Mouse (Mus musculus) limb, embryonic 15.5 days (tissue): ENCODE data around the gene Insig2. TPM values are rescaled to one million over a fixed set of nuclear protein-coding genes. Genes with fewer than 3 reads are reported as not detected.

ENCODE experiments used
- ATAC-seq: fragments of 200-750 bp; cut with Nextera tagmentation; 2 replicates; pipeline ENCODE4 v1.8.0; 2017; ENCODE audit warnings: low read depth, moderate TSS enrichment; ENCODE audit not compliant: insufficient number of reproducible peaks, low FRiP score, low TSS enrichment
- H3K27ac ChIP-seq: fragments of 300-500 bp; sonication (generic); 2 replicates; pipeline ENCODE4 v1.5.1; 2015; ENCODE audit warnings: moderate library complexity, mild to moderate bottlenecking, inconsistent platforms
- H3K27me3 ChIP-seq: fragments of 300-500 bp; sonication (generic); 2 replicates; pipeline ENCODE4 v1.6.1; 2015; ENCODE audit warnings: inconsistent platforms
- H3K36me3 ChIP-seq: fragments of 300-500 bp; sonication (generic); 2 replicates; pipeline ENCODE4 v1.6.1; 2015; ENCODE audit warnings: inconsistent platforms
- H3K4me1 ChIP-seq: fragments of 300-500 bp; sonication (generic); 2 replicates; pipeline ENCODE4 v1.6.1; 2015; ENCODE audit warnings: inconsistent platforms
- H3K4me2 ChIP-seq: fragments of 300-500 bp; sonication (generic); 2 replicates; pipeline ENCODE4 v1.6.1; 2015; ENCODE audit warnings: mild to moderate bottlenecking, inconsistent platforms
- H3K4me3 ChIP-seq: fragments of 300-500 bp; sonication (generic); 2 replicates; pipeline ENCODE4 v1.5.1; 2015; ENCODE audit warnings: mild to moderate bottlenecking, inconsistent platforms
- H3K9ac ChIP-seq: fragments of 300-500 bp; sonication (generic); 2 replicates; pipeline ENCODE4 v1.6.1; 2015; ENCODE audit warnings: inconsistent platforms
- H3K9me3 ChIP-seq: fragments of 300-500 bp; sonication (generic); 2 replicates; pipeline ENCODE4 v1.6.1; 2016; ENCODE audit warnings: inconsistent platforms
- WGBS: fragments of 180-500 bp; shearing (Covaris S2); methylation state at CpG from one replicate; pipeline ENCODE4 v1.1.7; 2015; 5-methylcytosine and 5-hydroxymethylcytosine counted together
- polyA plus RNA-seq: library from polyadenylated mRNA; unstranded; fragments of >200 nt; fragmentation: Nextera tagmentation; extraction: Ambion mirVana; gene quantifications from 2 replicates; pipeline ENCODE4 v1.2.1, GENCODE M21; 2015

The Insig2 gene
- polyA plus RNA-seq, 1 experiment from 2014 or later = 41.0 TPM

GRCm38 (mm10) chr1:121314766-121315428 is 17.5 kb downstream of the Insig2 start:
- H3K4me2 ChIP-seq = no peak overlapping the region
- no peaks in the 10 kb centered on the region for H3K27me3 ChIP-seq
- no peak for ATAC-seq
- no peaks in the 10 kb centered on the region for H3K4me1 ChIP-seq
- no peak overlapping the region for H3K27ac ChIP-seq
- H3K9me3 ChIP-seq = no peaks in the 10 kb centered on the region
- no peak overlapping the region for H3K4me3 ChIP-seq
- H3K9ac ChIP-seq = no peak overlapping the region
- WGBS = 62% methylated on average over 3 of the region's 3 CpGs
- peaks cover 23% of the 10 kb centered on the region for H3K36me3 ChIP-seq

GRCm38 (mm10) chr1:121313181-121313580 is 19.2 kb downstream of the Insig2 start:
- Histone ChIP-seq H3K9ac (no peak overlapping the region), H3K4me2 (no peak overlapping the region), H3K27ac (no peak overlapping the region), H3K27me3 (no peaks in the 10 kb centered on the region), H3K9me3 (no peaks in the 10 kb centered on the region), H3K36me3 (peaks cover 23% of the 10 kb centered on the region), H3K4me1 (no peaks in the 10 kb centered on the region), H3K4me3 (no peak overlapping the region)
- no peak for ATAC-seq
- WGBS = 89% methylated on average over 1 of the region's 1 CpGs

GRCm38 (mm10) chr1:121312326-121312725 is 20.1 kb downstream of the Insig2 start:
- no peak overlapping the region for H3K9ac ChIP-seq
- no peaks in the 10 kb centered on the region for H3K4me1 ChIP-seq
- no peaks in the 10 kb centered on the region for H3K27me3 ChIP-seq
- H3K4me2 ChIP-seq = no peak overlapping the region
- H3K36me3 ChIP-seq = peaks cover 23% of the 10 kb centered on the region
- no peaks in the 10 kb centered on the region for H3K9me3 ChIP-seq
- ATAC-seq = no peak
- WGBS = 82% methylated on average over 4 of the region's 4 CpGs
- no peak overlapping the region for H3K4me3 ChIP-seq
- no peak overlapping the region for H3K27ac ChIP-seq

- Histone ChIP-seq H3K27ac (no peak overlapping the region), H3K9me3 (no peaks in the 10 kb centered on the region), H3K27me3 (no peaks in the 10 kb centered on the region), H3K9ac (no peak overlapping the region), H3K4me2 (no peak overlapping the region), H3K4me1 (no peaks in the 10 kb centered on the region), H3K36me3 (no peaks in the 10 kb centered on the region), H3K4me3 (no peak overlapping the region)
- WGBS = 88% methylated on average over 5 of the region's 5 CpGs
- no peak for ATAC-seq
Observed at GRCm38 (mm10) chr1:121296717-121297255, 35.6 kb downstream of the Insig2 start.

GRCm38 (mm10) chr1:121293571-121293970 is 38.8 kb downstream of the Insig2 start:
- H3K4me2 ChIP-seq = no peak overlapping the region
- H3K9me3 ChIP-seq = no peaks in the 10 kb centered on the region
- no peaks in the 10 kb centered on the region for H3K27me3 ChIP-seq
- H3K36me3 ChIP-seq = no peaks in the 10 kb centered on the region
- H3K4me1 ChIP-seq = no peaks in the 10 kb centered on the region
- no peak overlapping the region for H3K27ac ChIP-seq
- ATAC-seq = no peak
- H3K4me3 ChIP-seq = no peak overlapping the region
- 74% methylated on average over 3 of the region's 3 CpGs for WGBS
- H3K9ac ChIP-seq = no peak overlapping the region

DNA sequence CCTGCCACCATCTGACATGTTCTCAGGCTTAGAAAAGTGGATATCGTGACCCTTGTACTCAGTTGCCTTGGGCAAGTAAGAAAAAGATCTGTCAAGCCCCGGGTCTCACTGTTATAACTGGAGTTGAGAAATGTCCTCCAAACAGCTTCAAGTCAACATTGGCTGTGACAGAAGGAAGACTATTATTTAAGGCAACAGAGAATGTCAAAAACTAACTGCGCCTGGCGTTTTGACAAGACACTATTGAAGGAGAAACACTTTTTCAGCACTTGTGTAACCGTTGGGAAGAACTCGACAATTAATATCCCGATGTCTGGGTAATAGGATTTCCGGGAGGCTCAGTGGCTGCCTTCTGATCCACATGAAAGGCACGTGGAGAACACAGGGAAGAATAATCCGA is 41.5 kb downstream of the Insig2 start:
- Histone ChIP-seq H3K9ac (no peak overlapping the region), H3K9me3 (no peaks in the 10 kb centered on the region), H3K4me2 (no peak overlapping the region), H3K27ac (no peak overlapping the region), H3K4me1 (no peaks in the 10 kb centered on the region), H3K4me3 (no peak overlapping the region), H3K36me3 (no peaks in the 10 kb centered on the region), H3K27me3 (no peaks in the 10 kb centered on the region)
- ATAC-seq = no peak
- whole genome bisulfite sequencing = 77% methylated on average over 10 of the region's 10 CpGs

DNA sequence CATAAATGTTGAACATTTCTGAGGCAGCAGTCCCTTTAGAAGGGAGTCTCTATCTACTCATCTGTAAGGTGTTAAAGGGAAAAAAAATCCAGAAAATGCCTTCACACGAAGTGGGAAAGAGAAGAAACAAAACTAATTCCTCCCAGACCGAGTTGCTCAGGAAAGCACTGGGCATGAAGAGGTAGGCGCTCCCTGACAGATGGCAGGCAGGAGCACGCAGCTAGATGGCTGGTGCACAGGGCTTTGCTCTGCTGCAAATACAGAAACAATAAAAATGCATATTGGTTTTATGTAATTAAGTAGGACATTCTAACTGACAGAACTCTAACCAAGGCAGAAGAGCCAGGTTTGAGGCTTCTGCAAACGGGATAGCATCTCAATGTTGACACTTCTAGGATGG is 42.0 kb downstream of the Insig2 start:
- Histone ChIP-seq H3K9ac (no peak overlapping the region), H3K4me1 (no peaks in the 10 kb centered on the region), H3K4me3 (no peak overlapping the region), H3K4me2 (no peak overlapping the region), H3K36me3 (no peaks in the 10 kb centered on the region), H3K9me3 (no peaks in the 10 kb centered on the region), H3K27me3 (no peaks in the 10 kb centered on the region), H3K27ac (no peak overlapping the region)
- 54% methylated on average over 5 of the region's 5 CpGs for WGBS
- ATAC-seq = no peak

GRCm38 (mm10) chr1:121284197-121284596 is 48.2 kb downstream of the Insig2 start:
- no peaks in the 10 kb centered on the region for H3K27me3 ChIP-seq
- no peaks in the 10 kb centered on the region for H3K36me3 ChIP-seq
- H3K9ac ChIP-seq = no peak overlapping the region
- ATAC-seq = no peak
- no peak overlapping the region for H3K4me3 ChIP-seq
- 78% methylated on average over 2 of the region's 2 CpGs for WGBS
- H3K27ac ChIP-seq = no peak overlapping the region
- H3K4me1 ChIP-seq = no peaks in the 10 kb centered on the region
- H3K9me3 ChIP-seq = no peaks in the 10 kb centered on the region
- H3K4me2 ChIP-seq = no peak overlapping the region

DNA sequence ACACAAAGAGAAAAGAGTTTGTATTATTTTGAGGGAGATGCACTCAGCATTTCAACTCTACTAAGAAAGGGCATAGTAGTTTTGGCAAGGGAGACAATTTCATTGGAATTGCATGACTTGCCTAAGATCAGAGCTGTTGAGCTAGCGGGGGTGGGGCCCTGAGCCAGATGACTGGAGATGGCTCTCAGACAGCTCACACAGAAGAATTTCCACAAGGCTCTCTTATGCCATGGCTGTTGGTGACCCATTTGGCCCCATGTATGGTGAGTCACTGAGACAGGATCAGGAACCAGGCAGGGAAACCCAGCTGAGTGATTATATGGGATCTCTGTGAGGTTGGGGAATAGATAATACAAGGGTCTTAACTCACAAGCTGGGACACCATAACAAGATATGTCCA is 51.9 kb downstream of the Insig2 start:
- WGBS = 86% methylated on average over 1 of the region's 1 CpGs
- H3K4me1 ChIP-seq = no peaks in the 10 kb centered on the region
- H3K36me3 ChIP-seq = no peaks in the 10 kb centered on the region
- H3K9me3 ChIP-seq = no peaks in the 10 kb centered on the region
- no peak overlapping the region for H3K4me2 ChIP-seq
- no peak overlapping the region for H3K9ac ChIP-seq
- no peak for ATAC-seq
- no peak overlapping the region for H3K27ac ChIP-seq
- H3K4me3 ChIP-seq = no peak overlapping the region
- H3K27me3 ChIP-seq = no peaks in the 10 kb centered on the region

GRCm38 (mm10) chr1:121278370-121278769 is 54.0 kb downstream of the Insig2 start:
- Histone ChIP-seq H3K27me3 (no peaks in the 10 kb centered on the region), H3K4me3 (no peak overlapping the region), H3K9ac (no peak overlapping the region), H3K4me1 (no peaks in the 10 kb centered on the region), H3K36me3 (no peaks in the 10 kb centered on the region), H3K9me3 (no peaks in the 10 kb centered on the region), H3K4me2 (no peak overlapping the region), H3K27ac (no peak overlapping the region)
- no peak for ATAC-seq
- WGBS = 70% methylated on average over 3 of the region's 3 CpGs

DNA sequence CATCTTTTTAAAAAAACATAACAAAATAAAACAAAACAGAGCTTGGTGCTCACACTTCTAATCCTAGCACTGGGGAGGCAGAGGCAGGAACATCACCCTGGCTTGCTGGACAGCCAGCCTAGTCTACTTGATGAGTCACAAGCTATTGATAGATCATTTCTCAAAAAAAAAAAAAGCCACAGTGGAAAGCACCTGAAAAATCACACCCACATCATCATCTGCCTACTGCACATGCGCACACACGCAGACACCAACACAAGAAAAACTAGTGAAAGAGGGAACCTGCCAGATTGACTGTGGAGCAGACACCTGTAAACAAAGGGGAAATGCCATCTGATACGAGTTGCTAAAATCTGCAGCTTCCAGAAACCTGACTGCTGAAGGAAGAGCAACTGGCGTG is 54.9 kb downstream of the Insig2 start:
- ATAC-seq = no peak
- H3K9ac ChIP-seq = no peak overlapping the region
- H3K4me1 ChIP-seq = no peaks in the 10 kb centered on the region
- 85% methylated on average over 4 of the region's 4 CpGs for WGBS
- H3K27me3 ChIP-seq = no peaks in the 10 kb centered on the region
- H3K9me3 ChIP-seq = no peaks in the 10 kb centered on the region
- H3K4me2 ChIP-seq = no peak overlapping the region
- H3K4me3 ChIP-seq = no peak overlapping the region
- H3K27ac ChIP-seq = no peak overlapping the region
- H3K36me3 ChIP-seq = no peaks in the 10 kb centered on the region

- Histone ChIP-seq H3K27me3 (no peaks in the 10 kb centered on the region), H3K9me3 (no peaks in the 10 kb centered on the region), H3K4me3 (no peak overlapping the region), H3K4me2 (no peak overlapping the region), H3K4me1 (no peaks in the 10 kb centered on the region), H3K27ac (no peak overlapping the region), H3K9ac (no peak overlapping the region), H3K36me3 (no peaks in the 10 kb centered on the region)
- 71% methylated on average over 3 of the region's 3 CpGs for WGBS
- no peak for ATAC-seq
Observed at GRCm38 (mm10) chr1:121275961-121276506, 56.4 kb downstream of the Insig2 start.
